Mouse (Mus musculus): ENCODE results near the gene Fam193a. TPM values are rescaled to one million over a fixed set of nuclear protein-coding genes. Genes with fewer than 3 reads are reported as not detected.

Fam193a gene
- total RNA-seq, 1 experiment from 2014 or later = 75.7 TPM

DNA sequence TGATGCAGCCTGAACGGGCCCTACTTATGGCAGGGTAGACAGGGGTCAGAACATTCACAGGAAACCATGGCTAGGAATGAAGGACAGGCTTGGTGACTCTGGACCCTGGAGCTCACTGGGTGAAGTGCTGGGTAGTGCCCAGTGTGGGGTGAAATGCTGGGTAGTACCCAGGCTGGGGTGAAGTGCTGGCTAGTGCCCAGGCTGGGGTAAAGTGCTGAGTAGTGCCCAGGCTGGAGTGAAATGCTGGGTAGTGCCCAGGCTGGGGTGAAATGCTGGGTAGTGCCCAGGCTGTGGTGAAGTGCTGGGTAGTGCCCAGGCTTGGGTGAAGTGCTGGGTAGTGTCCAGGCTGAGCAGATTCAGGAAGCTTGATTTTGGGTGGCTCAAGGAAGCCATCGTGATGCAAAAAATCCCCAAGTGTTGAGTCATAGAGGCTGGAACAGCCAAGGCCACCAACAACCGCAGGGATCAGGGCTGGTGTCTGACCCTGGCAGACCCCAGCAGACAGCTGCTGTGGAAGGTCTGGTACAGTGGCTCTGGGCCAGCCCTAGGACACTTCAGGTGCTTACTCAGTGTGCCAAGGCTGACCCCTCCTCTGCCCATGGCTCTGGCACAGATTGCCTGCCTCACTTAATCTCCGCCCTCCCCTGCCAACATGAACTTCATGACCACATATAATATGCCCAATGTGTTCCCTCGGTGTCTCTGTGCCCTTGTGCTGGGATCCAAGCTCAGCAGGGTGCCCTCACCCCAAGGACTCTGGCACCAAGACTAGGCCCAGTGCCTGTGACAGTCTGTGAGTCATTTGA, 165.2 kb downstream of the Fam193a start:
- no peak for ATAC-seq (ENCODE audit: extremely low read depth, insufficient number of reproducible peaks, low FRiP score, poor library complexity, severe bottlenecking)

DNA sequence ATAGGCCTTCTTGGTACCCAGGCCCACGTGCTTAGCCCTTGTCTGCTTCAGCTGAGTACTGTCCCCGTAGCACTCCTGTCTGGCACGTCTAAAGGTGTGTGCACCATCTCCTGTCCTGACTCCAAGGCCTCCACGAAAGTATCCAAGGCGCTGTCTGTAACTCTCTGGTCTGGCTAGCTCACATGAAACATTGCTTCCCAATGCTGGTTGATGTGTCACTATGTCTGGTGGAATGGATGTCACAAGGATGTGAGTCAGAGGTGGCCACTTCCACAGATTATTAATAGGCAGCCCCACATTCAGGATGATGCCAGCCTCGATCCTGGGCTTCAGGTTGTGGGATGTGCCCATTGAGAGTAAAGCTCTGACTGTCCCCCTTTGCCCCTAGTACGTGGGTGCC, 166.1 kb downstream of the Fam193a start:
- no peak for ATAC-seq (ENCODE audit: extremely low read depth, insufficient number of reproducible peaks, low FRiP score, poor library complexity, severe bottlenecking)

Other genes starting within 250 kb of the Fam193a start
- gene Poln, start 200.5 kb upstream of the Fam193a start, total RNA-seq (2017) = 0.81 and 1.4 TPM in 2 replicates
- gene Haus3, start 200.4 kb upstream of the Fam193a start, total RNA-seq (2017) = 47.8 and 53.3 TPM in 2 replicates
- gene Mxd4, start 182.2 kb upstream of the Fam193a start, total RNA-seq (2017) = 60.3 and 62.8 TPM in 2 replicates
- 1.7 and 2.3 TPM in 2 replicates for gene Zfyve28, start 81.5 kb upstream of the Fam193a start, total RNA-seq (2017)
- gene Cfap99, start 81.3 kb upstream of the Fam193a start, total RNA-seq (2017) = 0.35 TPM in 1 of 2 replicates, not detected in the other
- gene Rnf4, start 33.6 kb upstream of the Fam193a start, total RNA-seq (2017) = 99.3 and 105 TPM in 2 replicates
- 69.4 and 75.8 TPM in 2 replicates for gene Tnip2, start 144.1 kb downstream of the Fam193a start, total RNA-seq (2017)
- gene Sh3bp2, start 155.9 kb downstream of the Fam193a start, total RNA-seq (2017) = 105 and 107 TPM in 2 replicates
- 399 and 418 TPM in 2 replicates for gene Add1, start 203.7 kb downstream of the Fam193a start, total RNA-seq (2017)